Mouse (Mus musculus) ES-E14 (cell line): ENCODE results near the gene Prss56. TPM values are rescaled to one million over a fixed set of nuclear protein-coding genes. Genes with fewer than 3 reads are reported as not detected.

Experiments used
- DNase-seq: peaks from one replicate; pipeline ENCODE4 v3.0.0-alpha.2; 2013; ENCODE audit warnings: low read depth, low spot score
- H3K27ac ChIP-seq: 2 replicates; pipeline ENCODE4 v1.5.1; 2012; ENCODE audit warnings: low read depth, mild to moderate bottlenecking, low read length, moderate library complexity, mixed read lengths; ENCODE audit not compliant: poor library complexity, insufficient read depth, severe bottlenecking
- H3K36me3 ChIP-seq: 2 replicates; pipeline ENCODE4 v1.6.1; 2012; ENCODE audit warnings: mild to moderate bottlenecking, low read length, moderate library complexity, mixed read lengths; ENCODE audit not compliant: control insufficient read depth, poor library complexity, insufficient read depth, severe bottlenecking
- H3K4me1 ChIP-seq, 2 experiments: fragments of 150-350 bp in 1 of 2; sonication (generic) in 1 of 2; 2 replicates each; pipeline ENCODE4 v1.6.1; 2012; ENCODE audit warnings: low read length in 2 of 2, mild to moderate bottlenecking in 1 of 2, mixed read lengths in 1 of 2; ENCODE audit not compliant: control insufficient read depth in 2 of 2, insufficient read depth in 2 of 2, poor library complexity in 1 of 2
- H3K4me3 ChIP-seq, 2 experiments: fragments of 150-350 bp in 1 of 2; sonication (generic) in 1 of 2; 2 replicates each; pipeline ENCODE4 v1.5.1; 2012; ENCODE audit warnings: low read length in 2 of 2, low read depth in 1 of 2, mild to moderate bottlenecking in 1 of 2, mixed read lengths in 1 of 2; ENCODE audit not compliant: insufficient read depth in 1 of 2, poor library complexity in 1 of 2, severe bottlenecking in 1 of 2
- H3K9ac ChIP-seq: 2 replicates; pipeline ENCODE4 v1.6.1; 2012; ENCODE audit warnings: low read depth, mild to moderate bottlenecking, low read length, mixed read lengths; ENCODE audit not compliant: poor library complexity, insufficient read depth, severe bottlenecking
- H3K9me3 ChIP-seq: fragments of 150-350 bp; sonication (generic); 2 replicates; pipeline ENCODE4 v1.6.1; 2012; ENCODE audit warnings: low read depth, mild to moderate bottlenecking, low read length; ENCODE audit not compliant: control insufficient read depth, insufficient read depth
- CHD2 ChIP-seq: IDR thresholded peaks from 2 replicates; pipeline ENCODE4 v1.6.1; 2014; ENCODE audit warnings: mild to moderate bottlenecking, low read depth, low read length, inconsistent platforms
- HCFC1 ChIP-seq: IDR thresholded peaks from 2 replicates; pipeline ENCODE4 v1.6.1; 2012; ENCODE audit warnings: low read length, inconsistent platforms, borderline replicate concordance; ENCODE audit not compliant: insufficient read depth
- MAFK ChIP-seq: IDR thresholded peaks from 2 replicates; pipeline ENCODE4 v1.6.1; 2014; ENCODE audit warnings: mild to moderate bottlenecking, low read depth, low read length, inconsistent platforms; ENCODE audit not compliant: insufficient read depth
- ZC3H11A ChIP-seq: IDR thresholded peaks from 2 replicates; pipeline ENCODE4 v1.6.1; 2012; ENCODE audit warnings: low read depth, mild to moderate bottlenecking, inconsistent platforms, low read length, borderline replicate concordance
- ZNF384 ChIP-seq: IDR thresholded peaks from 2 replicates; pipeline ENCODE4 v1.6.1; 2012; ENCODE audit warnings: low read depth, low read length, inconsistent platforms
- in situ Hi-C, 2 experiments: fragments of 600-800 bp; cut with MboI; formaldehyde crosslinking; loops; one replicate each; pipeline ENCODE4 v1.15.1; 2025; ENCODE audit warnings: low sequenced_read_pairs in 2 of 2, inconsistent platforms in 1 of 2; ENCODE audit not compliant: unreplicated experiment in 2 of 2
- total RNA-seq: library from RNA; depleted of rRNA; stranded (reverse); fragments of 300-350 nt; gene quantifications from 2 replicates; pipeline ENCODE4 v1.2.3, GENCODE M21; 2012

Gene Prss56
- total RNA-seq, 1 experiment: 0.36 TPM

- in situ Hi-C loops: no loop called here
- peaks cover 0 to 5% of the 10 kb centered on the region in 2 experiments; a peak in 1 of 4 replicates for H3K4me1 ChIP-seq
- no peaks in the 10 kb centered on the region for H3K9me3 ChIP-seq
- no peak for DNase-seq
- H3K9ac ChIP-seq: no peak overlapping the region
- no peak overlapping the region for H3K4me3 ChIP-seq
- no peaks in the 10 kb centered on the region for H3K36me3 ChIP-seq
- H3K27ac ChIP-seq: no peak overlapping the region
- TF ChIP-seq ZNF384 (no peak), HCFC1 (no peak), MAFK (no peak), ZC3H11A (no peak)
Observed at GRCm38 (mm10) chr1:87151286-87151685, 31.8 kb upstream of the Prss56 start.

GRCm38 (mm10) chr1:87153776-87154500 lies 29.2 kb upstream of the Prss56 start:
- peak overlapping the region; percentile 54 for H3K9ac ChIP-seq
- in situ Hi-C loops: no loop called here
- H3K9me3 ChIP-seq: no peaks in the 10 kb centered on the region
- H3K4me3 ChIP-seq: peak overlapping the region; percentile 43 to 59
- peaks cover 0 to 5% of the 10 kb centered on the region in 2 experiments; a peak in 1 of 4 replicates for H3K4me1 ChIP-seq
- no peak for DNase-seq
- no peak overlapping the region for H3K27ac ChIP-seq
- TF ChIP-seq ZNF384 (no peak), ZC3H11A (no peak), HCFC1 (no peak), CHD2 (no peak), MAFK (no peak)
- no peaks in the 10 kb centered on the region for H3K36me3 ChIP-seq

DNA sequence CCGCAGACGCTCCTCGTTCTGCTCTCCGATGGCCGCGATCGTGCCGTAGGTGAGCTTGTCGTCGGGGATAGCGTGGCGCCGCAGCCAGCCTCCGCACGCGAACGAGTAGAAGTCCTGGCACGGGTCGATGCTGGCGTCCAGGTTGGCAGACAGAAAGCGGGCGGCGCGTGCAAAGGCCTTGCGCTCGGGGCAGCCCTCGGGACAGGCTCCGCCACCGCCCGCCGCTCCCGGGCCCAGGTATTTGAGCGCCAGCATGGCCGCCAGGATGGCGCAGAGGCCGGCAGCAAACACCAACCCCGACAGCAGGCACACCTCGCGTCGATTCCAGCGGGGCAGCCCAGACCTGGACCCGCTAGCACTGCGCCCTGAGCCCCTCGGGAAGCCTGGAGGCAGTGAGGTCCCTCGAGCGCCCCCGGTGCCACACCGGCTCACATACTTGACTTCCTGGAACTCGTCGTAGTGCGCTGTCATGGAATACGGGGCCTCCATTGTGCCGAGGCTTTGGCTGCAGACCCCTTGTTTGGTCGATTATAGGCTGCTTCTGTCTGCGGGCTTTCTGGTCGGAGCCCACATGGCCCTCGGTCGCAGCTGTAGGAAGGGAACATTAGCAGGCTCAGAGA lies 28.5 kb upstream of the Prss56 start:
- in situ Hi-C loops: no loop called here
- no peak for DNase-seq
- Histone ChIP-seq H3K36me3 (no peaks in the 10 kb centered on the region), H3K9me3 (no peaks in the 10 kb centered on the region), H3K4me1 (peaks cover 0 to 3% of the 10 kb centered on the region in 2 experiments; a peak in 1 of 4 replicates), H3K27ac (no peak overlapping the region), H3K4me3 (peak overlapping the region; percentile 43 to 59), H3K9ac (peak overlapping the region; percentile 54)
- no peak for TF ChIP-seq ZC3H11A
- TF ChIP-seq MAFK: no peak
- TF ChIP-seq ZNF384: no peak
- no peak for TF ChIP-seq HCFC1
- TF ChIP-seq CHD2: no peak

- no peak for DNase-seq
- TF ChIP-seq ZC3H11A (no peak), ZNF384 (no peak), HCFC1 (no peak), MAFK (no peak), CHD2 (no peak)
- Histone ChIP-seq H3K4me3 (peak overlapping the region; percentile 54 to 61), H3K9ac (no peak overlapping the region), H3K27ac (no peak overlapping the region), H3K9me3 (no peaks in the 10 kb centered on the region), H3K4me1 (peaks cover 0 to 3% of the 10 kb centered on the region in 2 experiments; a peak in 1 of 4 replicates), H3K36me3 (no peaks in the 10 kb centered on the region)
- in situ Hi-C loops: no loop called here
Observed at GRCm38 (mm10) chr1:87155531-87156198, 27.4 kb upstream of the Prss56 start.
